Mouse (Mus musculus) testis, adult 2 months (tissue): ENCODE measurements around the gene Rbm5.

ENCODE experiments used
- CTCF ChIP-seq: fragments of 200-500 bp; IDR thresholded peaks from 2 replicates; pipeline ENCODE4 v1.5.1; 2012; ENCODE audit warnings: low read depth, mild to moderate bottlenecking, inconsistent platforms, low read length, moderate library complexity; ENCODE audit not compliant: control insufficient read depth, insufficient read depth, insufficient replicate concordance
- POLR2A ChIP-seq: fragments of 200-500 bp; IDR thresholded peaks from 2 replicates; pipeline ENCODE4 v1.6.1; 2012; ENCODE audit warnings: low read depth, mild to moderate bottlenecking, inconsistent platforms, low read length, moderate library complexity; ENCODE audit not compliant: control insufficient read depth

DNA sequence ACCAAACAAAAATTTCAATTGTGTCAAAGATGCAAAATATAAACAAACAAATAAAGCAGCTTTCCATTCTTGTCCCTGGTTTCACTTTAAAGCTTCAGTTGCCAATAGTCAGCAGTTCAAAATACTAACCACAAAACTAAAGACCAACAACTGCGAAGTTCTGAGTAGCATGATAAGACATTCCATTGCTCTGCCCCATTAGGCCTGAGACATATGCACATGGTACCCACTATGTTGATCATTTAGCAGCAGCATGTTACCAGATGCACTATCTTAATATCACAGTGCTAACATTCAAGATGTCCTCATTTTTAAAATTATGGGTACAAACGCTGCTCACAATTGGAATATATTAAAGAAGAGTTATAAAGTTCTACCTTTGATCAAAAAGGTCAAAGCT is 40.2 kb upstream of the Rbm5 start:
- TF ChIP-seq CTCF (no peak), POLR2A (no peak)
